9 mouse cellular contexts compared by ENCODE assay signal in the genomic region with DNA sequence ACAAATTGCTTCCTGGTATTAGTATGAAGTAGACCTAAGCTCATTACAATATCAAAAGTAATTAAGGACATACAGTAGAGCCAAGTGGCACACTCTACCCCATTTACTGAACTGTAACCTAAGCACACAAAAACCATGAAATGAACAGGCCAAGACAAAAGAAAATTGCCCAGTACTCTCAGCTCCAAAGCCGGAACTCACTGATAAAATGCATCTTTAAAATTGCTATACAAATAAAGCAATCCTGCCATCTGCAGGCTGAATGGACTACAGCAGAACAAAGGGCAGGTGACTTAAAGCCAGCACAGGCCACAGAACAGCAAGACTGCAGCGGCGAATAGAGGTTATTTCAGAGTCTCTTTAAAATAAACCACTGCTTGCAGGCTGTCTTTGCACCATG. TPM values are rescaled to one million over a fixed set of nuclear protein-coding genes. Genes with fewer than 3 reads are reported as not detected.
DNase-seq lines count a peak whose midpoint lies in the region; ATAC-seq lines count a peak whose summit lies in the region.
"Had no signal": no experiment of that assay in that cellular context is flagged by ENCODE, and none has a peak within 500 bp of the region (broad histone marks: within the 10 kb centered on the region; RNA-seq: fewer than 3 reads in every experiment).

No protein-coding gene starts in this region.

- no peak overlapping the region for H3K4me2 ChIP-seq in kidney, embryonic 15.5 days
- H3K4me2 ChIP-seq in embryonic facial prominence, embryonic 14.5 days (ENCODE audit: low read depth, low read length) = no peak overlapping the region
- H3K4me2 ChIP-seq in intestine, embryonic 15.5 days (replicated peaks) = no peak overlapping the region
- H3K4me2 ChIP-seq: embryonic facial prominence, embryonic 15.5 days had no signal

- no peaks in the 10 kb centered on the region for H3K27me3 ChIP-seq in kidney, embryonic 15.5 days
- H3K27me3 ChIP-seq in embryonic facial prominence, embryonic 14.5 days (replicated peaks; ENCODE audit: control insufficient read depth, insufficient read depth, low read length) = no peaks in the 10 kb centered on the region
- no peaks in the 10 kb centered on the region for H3K27me3 ChIP-seq in intestine, embryonic 15.5 days (replicated peaks)
- H3K27me3 ChIP-seq: embryonic facial prominence, embryonic 15.5 days had no signal

- peak; percentile 52 for DNase-seq in kidney, adult 18-20 months
- DNase-seq in CD4-positive, CD25-positive, alpha-beta regulatory T cell, adult 2 months (ENCODE audit: low read depth, low spot score) = peak; percentile 74
- DNase-seq in adrenal gland, postnatal 14 days = peak; percentile 60
- DNase-seq in embryonic facial prominence, embryonic 14.5 days (ENCODE audit: low spot score) = peak; percentile 75
- DNase-seq in lung, postnatal 10 days = peak; percentile 73
- peak; percentile 35 for DNase-seq in thymus, postnatal 25 days

- H3K27ac ChIP-seq in kidney, embryonic 15.5 days = no peak overlapping the region
- no peak overlapping the region for H3K27ac ChIP-seq in embryonic facial prominence, embryonic 14.5 days (replicated peaks; ENCODE audit: low read depth, low read length)
- no peak overlapping the region for H3K27ac ChIP-seq in intestine, embryonic 15.5 days
- H3K27ac ChIP-seq: embryonic facial prominence, embryonic 15.5 days had no signal

- H3K9me3 ChIP-seq in kidney, embryonic 15.5 days (replicated peaks) = no peaks in the 10 kb centered on the region
- no peaks in the 10 kb centered on the region for H3K9me3 ChIP-seq in embryonic facial prominence, embryonic 14.5 days (ENCODE audit: control insufficient read depth, low read length)
- no peaks in the 10 kb centered on the region for H3K9me3 ChIP-seq in intestine, embryonic 15.5 days
- H3K9me3 ChIP-seq: embryonic facial prominence, embryonic 15.5 days had no signal

- peaks cover 14% of the 10 kb centered on the region for H3K4me1 ChIP-seq in kidney, embryonic 15.5 days
- H3K4me1 ChIP-seq in embryonic facial prominence, embryonic 14.5 days (ENCODE audit: control insufficient read depth, insufficient read depth, low read length) = no peaks in the 10 kb centered on the region
- no peaks in the 10 kb centered on the region for H3K4me1 ChIP-seq in intestine, embryonic 15.5 days (replicated peaks)

- ATAC-seq in kidney, embryonic 15.5 days (replicated peaks; ENCODE audit: low FRiP score) = no peak
- ATAC-seq in embryonic facial prominence, embryonic 14.5 days (ENCODE audit: low read depth) = peak; percentile 53; the same call in 1 of the 2 replicates
- peak; percentile 51; the same call in 1 of the 2 replicates for ATAC-seq in intestine, embryonic 15.5 days

- WGBS in kidney, embryonic 15.5 days = 36% methylated on average over 3 of the region's 3 CpGs
- WGBS in embryonic facial prominence, embryonic 14.5 days = 32% methylated on average over 3 of the region's 3 CpGs
- 17% methylated on average over 3 of the region's 3 CpGs for WGBS in intestine, embryonic 15.5 days

- no peak overlapping the region for H3K9ac ChIP-seq in kidney, embryonic 15.5 days
- no peak overlapping the region for H3K9ac ChIP-seq in embryonic facial prominence, embryonic 14.5 days (ENCODE audit: low read depth, low read length)
- H3K9ac ChIP-seq in intestine, embryonic 15.5 days = no peak overlapping the region
- H3K9ac ChIP-seq: embryonic facial prominence, embryonic 15.5 days had no signal

- H3K36me3 ChIP-seq in kidney, embryonic 15.5 days = no peaks in the 10 kb centered on the region
- no peaks in the 10 kb centered on the region for H3K36me3 ChIP-seq in embryonic facial prominence, embryonic 14.5 days (ENCODE audit: control insufficient read depth, insufficient read depth, low read length)
- no peaks in the 10 kb centered on the region for H3K36me3 ChIP-seq in intestine, embryonic 15.5 days
- H3K36me3 ChIP-seq: embryonic facial prominence, embryonic 15.5 days had no signal

- H3K4me3 ChIP-seq in kidney, embryonic 15.5 days (replicated peaks) = no peak overlapping the region
- H3K4me3 ChIP-seq in embryonic facial prominence, embryonic 14.5 days (ENCODE audit: low read depth, low read length) = no peak overlapping the region
- H3K4me3 ChIP-seq in intestine, embryonic 15.5 days (replicated peaks) = no peak overlapping the region
- H3K4me3 ChIP-seq: embryonic facial prominence, embryonic 15.5 days had no signal

RNA-seq across cellular contexts. Expression of a gene that starts 10.4 kb away (rescaled TPM):
- polyA plus RNA-seq in kidney, embryonic 15.5 days (2015; fragmentation: Nextera tagmentation; extraction: Ambion mirVana) = 43.0 and 45.0 TPM in 2 replicates
- total RNA-seq in adrenal gland, postnatal 14 days (2021) = 133 and 138 TPM in 2 replicates
- 36.6 and 41.1 TPM in 2 replicates for polyA plus RNA-seq in embryonic facial prominence, embryonic 14.5 days (2014; fragmentation: Nextera tagmentation; extraction: Ambion mirVana)
- 34.9 and 36.6 TPM in 2 replicates for polyA plus RNA-seq in intestine, embryonic 15.5 days (2015; fragmentation: Nextera tagmentation; extraction: Ambion mirVana)

RNA-seq across cellular contexts. Expression of a gene that starts 10.6 kb away (rescaled TPM):
- polyA plus RNA-seq in kidney, embryonic 15.5 days (2015; fragmentation: Nextera tagmentation; extraction: Ambion mirVana) = 62.9 and 66.1 TPM in 2 replicates
- 53.4 and 61.2 TPM in 2 replicates for total RNA-seq in adrenal gland, postnatal 14 days (2021)
- polyA plus RNA-seq in embryonic facial prominence, embryonic 14.5 days (2014; fragmentation: Nextera tagmentation; extraction: Ambion mirVana) = 80.0 and 90.8 TPM in 2 replicates
- 55.1 and 55.6 TPM in 2 replicates for polyA plus RNA-seq in intestine, embryonic 15.5 days (2015; fragmentation: Nextera tagmentation; extraction: Ambion mirVana)
